Mouse (Mus musculus): ENCODE results near the gene Qrich2. TPM values are rescaled to one million over a fixed set of nuclear protein-coding genes. Genes with fewer than 3 reads are reported as not detected.

Qrich2 gene
- polyA plus RNA-seq (2015; fragmentation: Nextera tagmentation; extraction: Ambion mirVana) = not detected in 2 replicates

DNA sequence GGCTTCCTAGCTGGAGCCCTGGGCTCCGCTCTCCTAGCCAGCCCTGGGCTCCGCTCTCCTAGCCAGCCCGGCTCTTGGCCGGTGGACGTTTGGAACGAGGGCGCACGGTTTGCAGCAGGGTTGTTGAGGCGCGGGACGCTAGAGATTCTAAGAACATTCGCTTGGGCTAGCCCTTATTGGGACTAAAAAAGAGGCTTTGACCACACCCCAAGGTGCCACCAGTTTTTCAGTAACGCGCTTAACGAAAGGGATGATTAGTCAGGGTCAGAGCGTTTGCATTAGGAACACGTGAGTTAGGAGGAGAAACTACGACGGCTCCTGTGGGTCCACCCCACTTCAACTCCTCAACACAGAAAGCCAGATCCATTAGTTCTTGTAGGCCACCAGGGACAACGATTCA, at the start of gene Qrich2:
Qrich2 (minus strand) TSS at position 101 of the 400 bp plus-strand sequence.
- WGBS (ENCODE audit: insufficient replicate concordance) = 57% methylated on average over 20 of the region's 20 CpGs
- H3K36me3 ChIP-seq (ENCODE audit: control insufficient read depth, insufficient read depth) = peaks cover 2% of the 10 kb centered on the region; the same call in 1 of the 2 replicates

DNA sequence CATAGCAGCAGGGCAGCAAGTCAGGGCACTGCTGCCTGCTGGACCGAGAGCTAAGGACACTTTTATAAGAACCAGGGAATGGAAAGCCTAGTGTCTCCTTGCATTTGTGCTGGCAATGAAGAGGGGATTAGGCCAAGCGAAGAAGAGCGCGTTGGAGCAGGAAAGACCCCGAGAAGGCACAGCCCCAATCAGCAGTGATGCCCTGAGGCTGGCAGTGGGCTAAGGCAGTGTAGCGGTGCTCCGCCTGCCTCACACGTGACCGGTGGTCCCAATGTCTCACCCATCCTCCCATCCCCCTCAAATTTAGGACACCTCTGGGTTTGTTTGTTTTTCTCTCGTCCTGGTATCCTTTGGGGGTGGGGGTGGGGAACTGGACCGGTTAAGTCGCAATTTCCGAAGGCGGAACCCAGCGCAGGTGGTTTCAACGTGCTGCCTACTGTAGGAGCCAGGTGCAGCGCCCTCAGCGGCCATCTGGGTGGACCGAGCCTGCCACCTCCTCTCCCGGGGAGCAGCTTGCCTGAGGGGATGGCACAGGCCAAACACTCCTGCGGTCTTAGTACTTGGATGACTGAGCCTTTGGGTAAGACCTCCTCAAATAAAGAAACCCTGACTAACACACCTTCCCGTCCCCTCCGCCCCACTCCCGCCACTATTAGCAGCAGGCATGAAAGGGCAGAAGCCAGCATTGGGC, 49.4 kb upstream of the Qrich2 start:
- Histone ChIP-seq H3K4me2 (ENCODE audit: low read depth, low read length) (no peak overlapping the region), H3K4me1 (ENCODE audit: control insufficient read depth, low read depth, low read length) (peaks cover 8% of the 10 kb centered on the region), H3K27ac (ENCODE audit: low read length) (no peak overlapping the region), H3K9ac (ENCODE audit: low read depth, low read length) (no peak overlapping the region), H3K36me3 (ENCODE audit: control insufficient read depth, insufficient read depth) (no peaks in the 10 kb centered on the region), H3K9me3 (replicated peaks; ENCODE audit: control insufficient read depth, low read length) (no peaks in the 10 kb centered on the region), H3K4me3 (ENCODE audit: low read depth, low read length) (no peak overlapping the region), H3K27me3 (ENCODE audit: control insufficient read depth, insufficient read depth, low read depth, low read length) (peaks cover 7% of the 10 kb centered on the region)
- WGBS (ENCODE audit: insufficient replicate concordance) = 37% methylated on average over 24 of the region's 24 CpGs
- no peak for ATAC-seq (ENCODE audit: low read depth)

More for the DNA sequence above, at the start of gene Qrich2:
- Histone ChIP-seq H3K27me3 (ENCODE audit: control insufficient read depth, insufficient read depth, low read depth, low read length) (no peaks in the 10 kb centered on the region), H3K9ac (ENCODE audit: low read depth, low read length) (no peak within 1 kb of the TSS), H3K4me1 (ENCODE audit: control insufficient read depth, low read depth, low read length) (peaks cover 2% of the 10 kb centered on the region), H3K9me3 (replicated peaks; ENCODE audit: control insufficient read depth, low read length) (no peaks in the 10 kb centered on the region), H3K4me3 (ENCODE audit: low read depth, low read length) (no peak within 1 kb of the TSS), H3K4me2 (ENCODE audit: low read depth, low read length) (no peak within 1 kb of the TSS), H3K27ac (ENCODE audit: low read length) (no peak within 1 kb of the TSS)
- ATAC-seq (ENCODE audit: low read depth) = no peak

DNA sequence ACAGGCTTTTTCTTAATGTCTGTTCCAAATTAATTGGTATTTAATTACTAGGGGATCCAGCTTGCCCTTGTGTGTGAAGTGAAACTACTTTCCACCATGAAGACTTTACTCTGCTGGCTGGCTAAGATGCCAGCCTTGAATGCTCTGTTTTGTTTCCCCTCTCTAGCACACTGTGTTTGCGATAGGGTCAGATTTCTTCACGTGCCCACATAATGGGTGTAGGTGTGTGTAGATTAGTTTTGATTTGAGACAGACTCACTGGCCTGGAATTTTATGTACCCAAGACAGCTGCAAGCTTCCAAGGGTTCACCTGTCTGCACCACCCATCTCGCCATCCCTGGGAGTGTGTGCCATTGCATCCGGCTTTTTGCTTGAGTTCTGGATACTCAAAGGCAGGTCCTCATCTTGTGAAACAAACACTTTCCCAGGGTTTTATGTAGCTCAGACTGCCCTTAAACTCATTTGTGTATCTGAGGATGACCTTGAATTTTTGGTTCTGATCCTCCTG, 47.5 kb upstream of the Qrich2 start:
- Histone ChIP-seq H3K9me3 (replicated peaks; ENCODE audit: control insufficient read depth, low read length) (no peaks in the 10 kb centered on the region), H3K27me3 (ENCODE audit: control insufficient read depth, insufficient read depth, low read depth, low read length) (peaks cover 5% of the 10 kb centered on the region), H3K27ac (ENCODE audit: low read length) (no peak overlapping the region), H3K9ac (ENCODE audit: low read depth, low read length) (no peak overlapping the region), H3K4me2 (ENCODE audit: low read depth, low read length) (no peak overlapping the region), H3K36me3 (ENCODE audit: control insufficient read depth, insufficient read depth) (no peaks in the 10 kb centered on the region), H3K4me3 (ENCODE audit: low read depth, low read length) (no peak overlapping the region), H3K4me1 (ENCODE audit: control insufficient read depth, low read depth, low read length) (peaks cover 8% of the 10 kb centered on the region)
- WGBS (ENCODE audit: insufficient replicate concordance) = 68% methylated on average over 4 of the region's 4 CpGs
- ATAC-seq (ENCODE audit: low read depth) = no peak

DNA sequence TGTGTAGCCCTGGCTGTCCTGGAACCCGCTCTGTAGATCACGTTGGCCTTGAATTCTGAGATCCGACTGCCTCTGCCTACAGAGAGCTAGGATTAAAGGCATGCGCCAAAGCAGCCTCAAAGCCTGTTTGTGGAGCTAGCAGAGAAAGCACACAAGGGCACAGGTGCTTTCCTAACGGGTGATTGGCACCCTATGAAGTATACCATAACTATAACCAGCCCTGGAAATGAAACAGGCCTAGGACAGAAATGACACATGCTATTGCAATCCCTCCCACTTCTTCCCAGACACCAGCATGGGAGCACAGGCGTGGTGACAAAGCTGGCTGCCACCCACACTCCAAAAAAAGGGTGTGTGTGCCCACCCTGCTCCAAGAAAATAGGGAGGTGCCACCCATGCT, 46.9 kb upstream of the Qrich2 start:
- WGBS (ENCODE audit: insufficient replicate concordance) = 75% methylated on average over 6 of the region's 6 CpGs
- Histone ChIP-seq H3K9me3 (replicated peaks; ENCODE audit: control insufficient read depth, low read length) (no peaks in the 10 kb centered on the region), H3K4me3 (ENCODE audit: low read depth, low read length) (no peak overlapping the region), H3K36me3 (ENCODE audit: control insufficient read depth, insufficient read depth) (no peaks in the 10 kb centered on the region), H3K27me3 (ENCODE audit: control insufficient read depth, insufficient read depth, low read depth, low read length) (peaks cover 5% of the 10 kb centered on the region), H3K4me1 (ENCODE audit: control insufficient read depth, low read depth, low read length) (peaks cover 8% of the 10 kb centered on the region), H3K4me2 (ENCODE audit: low read depth, low read length) (no peak overlapping the region), H3K27ac (ENCODE audit: low read length) (no peak overlapping the region), H3K9ac (ENCODE audit: low read depth, low read length) (no peak overlapping the region)
- no peak for ATAC-seq (ENCODE audit: low read depth)

DNA sequence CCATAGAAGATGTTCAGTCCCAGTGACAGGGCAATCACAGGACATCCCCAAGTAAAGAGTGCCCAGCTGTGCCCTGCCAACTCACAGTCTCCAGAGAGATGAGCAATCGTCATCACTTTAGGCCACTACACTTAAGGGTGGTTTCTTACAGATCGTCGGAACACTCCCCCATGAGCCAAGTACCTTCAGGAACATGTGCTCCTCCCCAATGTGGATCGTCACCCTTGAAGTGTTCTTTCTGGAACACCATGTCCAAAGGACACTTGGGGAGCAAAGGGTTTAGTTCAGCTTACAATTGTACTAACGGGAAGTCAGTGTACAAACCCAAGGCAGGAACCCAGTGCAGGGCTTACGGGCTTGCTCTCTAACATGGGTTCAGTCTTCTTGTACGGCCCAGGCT, 46.1 kb upstream of the Qrich2 start:
- H3K27ac ChIP-seq (ENCODE audit: low read length) = no peak overlapping the region
- no peak for ATAC-seq (ENCODE audit: low read depth)
- peaks cover 8% of the 10 kb centered on the region for H3K4me1 ChIP-seq (ENCODE audit: control insufficient read depth, low read depth, low read length)
- no peak overlapping the region for H3K9ac ChIP-seq (ENCODE audit: low read depth, low read length)
- no peaks in the 10 kb centered on the region for H3K9me3 ChIP-seq (replicated peaks; ENCODE audit: control insufficient read depth, low read length)
- WGBS (ENCODE audit: insufficient replicate concordance) = 86% methylated on average over 7 of the region's 7 CpGs
- H3K36me3 ChIP-seq (ENCODE audit: control insufficient read depth, insufficient read depth) = no peaks in the 10 kb centered on the region
- H3K27me3 ChIP-seq (ENCODE audit: control insufficient read depth, insufficient read depth, low read depth, low read length) = peaks cover 5% of the 10 kb centered on the region
- no peak overlapping the region for H3K4me3 ChIP-seq (ENCODE audit: low read depth, low read length)
- no peak overlapping the region for H3K4me2 ChIP-seq (ENCODE audit: low read depth, low read length)

DNA sequence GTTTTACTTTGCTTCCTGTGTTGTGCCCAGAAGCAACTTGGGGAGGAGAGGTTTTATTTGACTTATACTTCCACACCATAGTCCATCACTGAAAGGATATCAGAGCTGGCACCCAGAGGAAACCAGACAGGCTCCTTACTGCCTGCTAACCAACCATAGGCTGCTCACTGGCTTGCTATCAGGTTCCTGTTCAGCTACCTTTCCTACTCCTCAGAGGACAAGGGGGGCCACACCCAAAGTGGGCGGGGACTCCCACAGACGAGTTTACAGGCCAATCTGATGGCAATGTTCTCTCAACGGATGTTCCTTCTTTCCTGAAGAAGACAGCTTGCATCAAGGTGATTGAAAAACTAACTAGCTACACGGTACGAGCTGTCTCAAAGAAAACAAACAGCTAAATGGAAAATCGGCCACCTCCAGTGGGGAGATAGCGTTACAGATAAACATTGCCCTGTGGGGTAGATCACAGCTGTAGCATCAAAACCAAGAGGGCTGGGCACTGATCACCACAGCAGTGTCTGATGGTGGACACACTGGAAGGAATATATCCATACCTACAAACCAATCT, 45.3 kb upstream of the Qrich2 start:
- H3K4me2 ChIP-seq (ENCODE audit: low read depth, low read length) = no peak overlapping the region
- H3K4me3 ChIP-seq (ENCODE audit: low read depth, low read length) = no peak overlapping the region
- no peaks in the 10 kb centered on the region for H3K36me3 ChIP-seq (ENCODE audit: control insufficient read depth, insufficient read depth)
- no peaks in the 10 kb centered on the region for H3K9me3 ChIP-seq (replicated peaks; ENCODE audit: control insufficient read depth, low read length)
- peak overlapping the region; percentile 10; the same call in 1 of the 2 replicates for H3K27ac ChIP-seq (ENCODE audit: low read length)
- H3K9ac ChIP-seq (ENCODE audit: low read depth, low read length) = no peak overlapping the region
- peak; percentile 53; the same call in 1 of the 2 replicates for ATAC-seq (ENCODE audit: low read depth)
- 39% methylated on average over 7 of the region's 7 CpGs for WGBS (ENCODE audit: insufficient replicate concordance)
- H3K4me1 ChIP-seq (ENCODE audit: control insufficient read depth, low read depth, low read length) = peaks cover 16% of the 10 kb centered on the region
- peaks cover 5% of the 10 kb centered on the region for H3K27me3 ChIP-seq (ENCODE audit: control insufficient read depth, insufficient read depth, low read depth, low read length)

DNA sequence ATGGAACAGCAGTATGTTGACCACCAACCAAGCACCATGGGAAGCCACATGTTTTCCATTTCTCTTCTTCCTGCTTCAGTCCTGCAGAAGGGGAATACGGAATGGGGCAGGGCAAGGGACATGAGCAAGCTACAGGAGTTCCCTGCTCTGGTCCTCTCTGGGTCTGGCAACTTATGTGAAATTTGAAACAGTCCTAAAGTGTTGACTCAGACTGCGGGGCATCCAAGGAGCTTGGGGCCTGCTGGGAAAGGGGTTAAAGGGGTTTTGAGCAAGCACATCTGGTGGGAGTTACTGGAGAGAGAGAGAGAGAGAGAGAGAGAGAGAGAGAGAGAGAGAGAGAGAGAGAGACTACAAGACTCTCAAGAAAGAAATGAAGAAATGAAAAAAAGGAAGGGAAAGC, 42.6 kb upstream of the Qrich2 start:
- Histone ChIP-seq H3K27me3 (ENCODE audit: control insufficient read depth, insufficient read depth, low read depth, low read length) (no peaks in the 10 kb centered on the region), H3K36me3 (ENCODE audit: control insufficient read depth, insufficient read depth) (no peaks in the 10 kb centered on the region), H3K27ac (ENCODE audit: low read length) (no peak overlapping the region), H3K4me2 (ENCODE audit: low read depth, low read length) (no peak overlapping the region), H3K4me3 (ENCODE audit: low read depth, low read length) (no peak overlapping the region), H3K4me1 (ENCODE audit: control insufficient read depth, low read depth, low read length) (peaks cover 26% of the 10 kb centered on the region), H3K9ac (ENCODE audit: low read depth, low read length) (no peak overlapping the region), H3K9me3 (replicated peaks; ENCODE audit: control insufficient read depth, low read length) (no peaks in the 10 kb centered on the region)
- 82% methylated on average over 2 of the region's 2 CpGs for WGBS (ENCODE audit: insufficient replicate concordance)
- no peak for ATAC-seq (ENCODE audit: low read depth)

DNA sequence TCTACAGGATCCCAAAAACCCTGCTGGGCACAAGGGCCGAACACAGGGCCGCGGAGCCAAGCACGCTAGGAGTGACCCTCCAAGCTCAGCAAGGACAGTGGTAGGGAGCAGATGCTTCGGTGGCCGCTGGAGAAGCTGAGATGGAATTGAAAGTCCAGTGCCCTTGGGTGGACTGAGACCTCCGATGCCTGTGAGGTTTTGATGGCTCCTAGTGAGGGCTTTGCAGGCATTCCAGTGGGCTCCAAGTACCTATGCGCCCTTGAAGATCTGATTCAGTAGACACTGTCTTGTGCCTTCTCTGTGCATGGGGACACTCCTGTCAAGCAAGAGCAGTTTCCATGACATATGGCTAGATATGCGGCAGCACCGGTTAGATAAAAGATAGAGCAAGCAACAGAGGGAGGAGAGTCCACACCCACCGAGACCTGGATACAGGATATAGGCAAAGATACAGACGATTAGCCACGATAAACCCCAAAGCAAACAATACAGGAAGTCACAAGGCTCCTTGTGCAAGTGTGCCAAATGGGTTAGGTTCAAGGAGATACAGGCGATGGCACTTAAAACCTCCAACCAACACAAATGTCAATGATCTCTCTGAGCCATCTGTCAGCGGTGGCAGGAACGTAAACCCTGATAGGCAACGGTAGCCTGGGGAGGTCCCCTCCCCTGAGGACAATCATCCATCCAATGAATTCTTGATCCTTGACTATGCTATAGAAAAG, 40.3 kb upstream of the Qrich2 start:
- no peaks in the 10 kb centered on the region for H3K36me3 ChIP-seq (ENCODE audit: control insufficient read depth, insufficient read depth)
- peak overlapping the region; percentile 44 for H3K4me2 ChIP-seq (ENCODE audit: low read depth, low read length)
- 0 out of 2 replicates have a peak overlapping the region, but pooled peaks have one; percentile 4 for H3K4me3 ChIP-seq (ENCODE audit: low read depth, low read length)
- no peaks in the 10 kb centered on the region for H3K9me3 ChIP-seq (replicated peaks; ENCODE audit: control insufficient read depth, low read length)
- H3K4me1 ChIP-seq (ENCODE audit: control insufficient read depth, low read depth, low read length) = peaks cover 24% of the 10 kb centered on the region
- no peaks in the 10 kb centered on the region for H3K27me3 ChIP-seq (ENCODE audit: control insufficient read depth, insufficient read depth, low read depth, low read length)
- peak; percentile 87 for ATAC-seq (ENCODE audit: low read depth)
- peak overlapping the region; percentile 25 for H3K9ac ChIP-seq (ENCODE audit: low read depth, low read length)
- 41% methylated on average over 17 of the region's 17 CpGs for WGBS (ENCODE audit: insufficient replicate concordance)
- peak overlapping the region; percentile 95 for H3K27ac ChIP-seq (ENCODE audit: low read length)
